Mouse (Mus musculus): ENCODE measurements at regions not wholly inside any gene's neighbourhood (a gene's known extent, or its start where the extent isn't known, plus 50 kb on each side); places are given as distances from the start of the nearest gene placed in this dataset.

DNA sequence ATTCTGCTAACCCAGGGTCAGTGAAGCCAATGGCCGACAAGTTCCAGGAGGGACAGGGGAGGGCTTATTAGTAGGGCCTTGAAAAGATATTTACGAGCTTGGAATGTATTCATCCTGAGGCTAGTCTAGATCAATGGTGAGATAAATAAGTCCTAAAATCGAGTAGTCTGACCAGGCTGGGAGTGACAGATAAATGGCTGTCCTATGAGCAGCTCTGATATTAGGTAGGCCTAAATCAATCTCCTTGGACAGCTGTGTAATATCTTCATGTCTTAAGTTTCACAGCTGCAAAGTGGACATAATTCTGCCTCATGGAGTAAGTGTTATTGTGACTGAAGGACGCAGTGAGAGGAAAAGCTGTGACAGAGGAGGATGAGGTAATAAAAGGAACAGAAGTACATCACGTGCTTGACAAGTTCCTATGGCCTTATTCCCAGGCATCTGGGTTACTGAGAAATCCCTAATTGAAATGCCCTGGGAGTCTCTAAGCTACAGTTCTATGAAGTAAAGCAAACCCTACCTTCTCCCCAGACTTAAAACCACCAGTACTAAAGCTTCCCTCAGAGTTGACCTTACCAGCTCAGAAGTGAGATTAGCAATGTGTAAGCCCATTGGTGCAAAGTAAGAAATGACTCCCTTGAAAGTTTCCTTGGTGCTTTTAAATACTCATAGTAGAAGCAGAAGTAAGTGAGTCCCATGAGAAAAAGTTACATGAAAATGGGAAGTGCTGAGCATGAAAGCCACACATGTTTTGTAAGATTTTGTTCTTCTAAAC is 123.3 kb upstream of the Itga4 start:
- no peak for TF ChIP-seq POLR2A (IDR thresholded peaks at IDR 0.05; ENCODE audit: borderline replicate concordance, low read depth, low read length)
- TF ChIP-seq CTCF (IDR thresholded peaks at IDR 0.05; ENCODE audit: low read depth, low read length), result no peak
